Mouse (Mus musculus): ENCODE measurements at regions not wholly inside any gene's neighbourhood (a gene's known extent, or its start where the extent isn't known, plus 50 kb on each side); places are given as distances from the start of the nearest gene placed in this dataset.
"Not testable (repeated sequence)": the region's sequence is repeated elsewhere in the genome, so short reads cannot be mapped to it uniquely, and the experiment has no call there.

GRCm38 (mm10) chr9:115775858-115776257, 133.4 kb upstream of the Gadl1 start:
- no peak for DNase-seq (ENCODE audit: low spot score in 2 of 2)

GRCm38 (mm10) chr9:115777097-115777864, 132.0 kb upstream of the Gadl1 start:
- DNase-seq (ENCODE audit: low spot score in 2 of 2), result no peak

- DNase-seq (ENCODE audit: low spot score in 2 of 2), result no peak
Observed at GRCm38 (mm10) chr9:115778862-115779261, 130.4 kb upstream of the Gadl1 start.

GRCm38 (mm10) chr9:115799330-115799729, 109.9 kb upstream of the Gadl1 start:
- no peak for DNase-seq (ENCODE audit: low spot score in 2 of 2)

- no peak for DNase-seq (ENCODE audit: low spot score in 2 of 2)
Observed at GRCm38 (mm10) chr9:115800624-115801023, 108.6 kb upstream of the Gadl1 start.

- DNase-seq (ENCODE audit: low spot score in 2 of 2), result no peak
Observed at GRCm38 (mm10) chr9:115803071-115803470, 106.2 kb upstream of the Gadl1 start.

- no peak for DNase-seq (ENCODE audit: low spot score in 2 of 2)
Observed at GRCm38 (mm10) chr9:115805224-115805623, 104.0 kb upstream of the Gadl1 start.

GRCm38 (mm10) chr9:115806018-115806702, 103.1 kb upstream of the Gadl1 start:
- DNase-seq (ENCODE audit: low spot score in 2 of 2), result no peak

GRCm38 (mm10) chr9:115840186-115840585, 69.1 kb upstream of the Gadl1 start:
- DNase-seq (ENCODE audit: low spot score in 2 of 2), result no peak

GRCm38 (mm10) chr9:115840791-115841190, 68.5 kb upstream of the Gadl1 start:
- no peak for DNase-seq (ENCODE audit: low spot score in 2 of 2)

- DNase-seq (ENCODE audit: low spot score in 2 of 2), result no peak
Observed at GRCm38 (mm10) chr9:115841684-115842083, 67.6 kb upstream of the Gadl1 start.

GRCm38 (mm10) chr9:115844340-115844739, 64.9 kb upstream of the Gadl1 start:
- DNase-seq (ENCODE audit: low spot score in 2 of 2), result no peak

- no peak for DNase-seq (ENCODE audit: low spot score in 2 of 2)
Observed at GRCm38 (mm10) chr9:115845091-115845490, 64.2 kb upstream of the Gadl1 start.

- no peak for DNase-seq (ENCODE audit: low spot score in 2 of 2)
Observed at GRCm38 (mm10) chr9:115847289-115848074, 61.8 kb upstream of the Gadl1 start.

- DNase-seq (ENCODE audit: low spot score in 2 of 2), result not testable (repeated sequence)
Observed at GRCm38 (mm10) chr9:115853210-115853842, 55.9 kb upstream of the Gadl1 start.

GRCm38 (mm10) chr9:115857301-115857700, 52.0 kb upstream of the Gadl1 start:
- no peak for DNase-seq (ENCODE audit: low spot score in 2 of 2)

GRCm38 (mm10) chr9:115858848-115859247, 50.4 kb upstream of the Gadl1 start:
- no peak for DNase-seq (ENCODE audit: low spot score in 2 of 2)
